Mouse (Mus musculus) cerebellum, adult 11-12 months (tissue): ENCODE measurements around the gene Kif2a.
A peak's percentile ranks its signal among the peaks of the same experiment; 100 is the strongest.
"Not testable (repeated sequence)": the region's sequence is repeated elsewhere in the genome, so short reads cannot be mapped to it uniquely, and the experiment has no call there.

Experiments used
- DNase-seq: peaks from one replicate; pipeline ENCODE4 v3.0.0; 2022

Gene Kif2a

DNA sequence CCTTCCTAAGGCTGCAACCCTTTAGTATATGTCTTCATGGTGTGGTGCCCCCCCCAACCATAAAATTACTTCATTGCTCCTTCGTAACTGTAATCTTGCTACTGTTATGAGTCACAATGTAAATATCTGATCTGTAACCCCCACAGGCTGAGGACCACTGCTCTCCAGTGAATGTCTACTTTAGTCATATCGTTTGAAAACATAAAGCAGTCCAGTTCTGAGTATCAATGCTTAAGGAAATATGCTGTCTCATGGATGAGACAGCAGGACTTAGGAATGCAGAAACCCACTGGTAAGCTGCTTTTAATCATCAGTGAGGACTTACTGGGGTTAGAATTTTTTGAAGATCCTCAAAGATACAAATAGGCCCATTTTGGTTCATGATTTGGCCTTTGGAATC, 2.5 kb downstream of the Kif2a start:
- no peak for DNase-seq

GRCm38 (mm10) chr13:107013926-107014325, 8.0 kb downstream of the Kif2a start:
- DNase-seq = no peak

- no peak for DNase-seq
Observed at GRCm38 (mm10) chr13:107011618-107012017, 10.3 kb downstream of the Kif2a start.

DNA sequence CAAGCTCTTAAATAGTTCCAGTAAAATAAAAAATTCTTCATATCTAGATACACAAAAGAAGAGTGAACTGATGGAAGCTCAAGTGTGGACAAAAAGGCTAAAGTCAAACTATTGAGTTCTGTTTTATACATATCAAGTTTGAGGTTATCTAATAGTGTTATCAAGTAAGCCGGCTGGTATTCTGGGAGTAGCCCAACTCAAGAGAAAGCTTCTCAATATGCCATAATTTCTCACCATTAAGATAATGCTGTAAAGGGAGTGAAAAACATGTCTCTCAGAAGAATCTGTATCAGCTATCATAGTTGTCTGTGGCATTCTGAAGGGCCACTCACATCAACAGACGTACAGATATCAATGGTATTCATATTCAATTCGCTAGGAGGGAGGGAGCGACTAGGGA, 13.8 kb downstream of the Kif2a start:
- no peak for DNase-seq

DNA sequence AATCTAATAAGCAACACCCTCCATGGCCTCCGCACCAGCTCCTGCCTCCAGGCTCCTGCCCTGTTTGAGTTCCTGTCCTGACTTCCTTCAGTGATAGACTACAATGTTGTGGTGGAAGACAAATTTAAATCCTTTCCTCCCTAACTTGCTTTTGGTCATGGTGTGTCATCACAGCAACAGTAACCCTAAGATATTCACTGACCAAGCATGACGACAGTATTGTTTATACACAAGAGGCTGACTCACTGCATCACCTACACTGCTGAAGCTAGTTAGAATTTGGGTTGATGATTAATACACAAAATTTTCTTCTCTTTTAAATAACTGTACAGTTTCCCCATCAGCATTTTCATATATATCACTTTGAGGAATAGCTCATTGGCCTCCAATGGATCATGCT, 18.7 kb downstream of the Kif2a start:
- DNase-seq = no peak

- DNase-seq = no peak
Observed at GRCm38 (mm10) chr13:106998671-106999070, 23.3 kb downstream of the Kif2a start.

- peak; percentile 48 for DNase-seq
Observed at GRCm38 (mm10) chr13:106998026-106998425, 23.9 kb downstream of the Kif2a start.

GRCm38 (mm10) chr13:106997557-106997956, 24.4 kb downstream of the Kif2a start:
- DNase-seq = not testable (repeated sequence)

DNA sequence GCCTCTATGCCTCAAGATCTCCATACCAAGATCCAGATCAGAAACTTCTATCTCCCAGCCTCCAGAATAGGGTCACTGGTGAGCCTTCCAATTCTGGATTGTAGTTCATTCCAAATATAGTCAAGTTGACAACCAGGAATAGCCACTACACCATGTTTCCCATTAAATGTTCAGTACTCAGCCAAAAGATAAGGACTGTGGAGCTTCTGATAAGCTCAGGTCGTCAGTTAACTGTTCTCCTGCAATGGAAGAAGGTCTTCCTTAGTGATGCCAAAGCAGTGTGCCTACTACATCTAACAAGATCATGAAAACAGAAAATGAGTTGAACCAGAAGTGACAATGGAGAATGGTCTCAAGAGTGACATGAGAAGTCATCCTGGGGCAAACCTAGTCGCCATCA, 25.0 kb downstream of the Kif2a start:
- no peak for DNase-seq

DNA sequence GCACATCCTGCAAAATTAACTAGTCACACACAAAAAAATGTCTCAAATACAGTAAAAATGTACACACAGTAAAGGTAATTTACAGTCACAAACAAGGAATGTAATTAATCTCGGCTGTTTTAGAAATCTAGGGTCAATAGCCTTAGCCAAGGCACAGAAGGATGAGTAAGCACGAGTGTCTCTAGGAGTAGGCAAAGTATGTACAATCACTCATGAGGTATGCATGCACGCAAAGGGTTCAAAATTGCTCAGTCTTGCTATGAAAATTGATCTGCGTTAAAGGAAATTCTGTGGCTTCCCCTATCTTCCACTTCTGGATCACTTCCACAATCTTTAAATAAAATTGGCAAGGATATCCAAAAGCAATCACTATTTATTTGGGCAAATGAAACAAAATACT, 60.4 kb downstream of the Kif2a start:
- DNase-seq = no peak

DNA sequence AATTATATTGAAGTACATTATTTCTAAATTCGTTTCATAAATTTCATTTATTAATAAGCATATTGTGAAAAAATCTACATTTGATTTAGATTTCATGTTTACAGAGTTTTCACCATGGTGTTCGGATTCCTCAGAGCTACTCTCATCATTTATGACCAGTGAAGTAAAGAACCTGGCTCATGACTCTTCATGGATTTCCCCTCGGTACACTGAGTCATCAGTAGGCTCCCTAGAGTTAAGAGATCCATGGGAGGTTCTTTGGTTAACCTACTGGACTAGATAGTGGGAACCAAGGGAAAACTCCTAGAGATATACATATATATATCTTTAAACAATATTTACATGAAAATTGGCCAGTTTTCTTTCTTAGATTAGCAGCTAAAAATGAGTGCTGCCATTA, 61.4 kb downstream of the Kif2a start:
- DNase-seq = no peak

DNA sequence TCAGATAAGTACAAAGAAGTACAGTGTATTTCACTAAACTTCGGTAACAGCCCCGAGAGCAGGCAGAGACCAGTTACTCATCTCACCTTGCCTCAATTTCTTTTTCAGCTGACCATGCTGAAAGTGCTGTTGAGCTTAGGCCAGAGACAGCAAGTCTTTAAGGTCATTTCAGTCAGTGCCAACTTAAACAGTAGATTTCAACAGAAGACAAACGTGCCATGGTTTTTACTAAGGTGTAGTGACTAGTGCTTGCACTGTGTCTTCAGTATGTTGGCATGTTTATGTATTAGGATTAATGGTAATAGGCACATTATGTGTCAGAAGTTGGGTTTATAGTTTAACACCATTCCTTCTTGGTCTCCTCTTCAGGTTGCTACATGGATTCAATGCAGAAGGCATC, 63.6 kb downstream of the Kif2a start:
- no peak for DNase-seq

GRCm38 (mm10) chr13:106957554-106957953, 64.4 kb downstream of the Kif2a start:
- DNase-seq = no peak

DNA sequence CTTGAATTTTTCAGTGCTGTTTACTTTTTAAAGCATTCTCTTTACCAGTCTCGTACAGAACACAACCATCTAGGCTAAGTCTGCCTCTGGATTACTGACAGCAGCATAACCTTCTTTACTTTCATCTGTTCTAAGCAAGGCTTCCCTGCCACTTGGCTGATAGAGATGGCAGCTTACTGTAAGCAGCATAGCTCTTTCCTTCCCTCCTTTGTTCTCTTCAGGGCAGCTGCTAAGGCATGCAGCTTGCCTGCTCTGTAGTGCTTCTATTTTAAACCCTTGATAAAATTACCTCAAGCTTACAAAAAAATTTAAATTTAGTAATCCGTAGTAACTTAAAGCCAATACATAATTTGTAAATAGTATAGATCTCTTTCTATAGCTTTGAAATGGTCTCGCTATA, 67.0 kb downstream of the Kif2a start:
- no peak for DNase-seq

DNA sequence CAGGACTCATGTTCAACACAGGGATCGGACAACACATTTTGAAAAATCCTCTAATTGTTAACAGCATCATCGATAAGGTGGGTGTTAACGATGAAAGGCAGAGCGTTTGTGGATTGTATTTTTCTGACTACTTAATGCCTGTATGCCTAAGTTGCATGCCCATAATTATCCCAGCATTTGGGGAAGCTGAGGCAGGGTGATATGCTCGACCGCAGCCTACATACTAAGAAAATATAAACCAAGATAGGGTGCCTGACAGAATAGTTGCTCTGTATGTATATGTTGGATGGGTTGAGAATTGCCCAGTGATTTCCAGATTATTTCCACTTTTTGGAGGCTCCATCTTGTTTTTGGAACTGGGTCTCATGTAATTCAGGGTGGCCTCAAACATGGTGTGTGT, 74.3 kb downstream of the Kif2a start:
- no peak for DNase-seq

DNA sequence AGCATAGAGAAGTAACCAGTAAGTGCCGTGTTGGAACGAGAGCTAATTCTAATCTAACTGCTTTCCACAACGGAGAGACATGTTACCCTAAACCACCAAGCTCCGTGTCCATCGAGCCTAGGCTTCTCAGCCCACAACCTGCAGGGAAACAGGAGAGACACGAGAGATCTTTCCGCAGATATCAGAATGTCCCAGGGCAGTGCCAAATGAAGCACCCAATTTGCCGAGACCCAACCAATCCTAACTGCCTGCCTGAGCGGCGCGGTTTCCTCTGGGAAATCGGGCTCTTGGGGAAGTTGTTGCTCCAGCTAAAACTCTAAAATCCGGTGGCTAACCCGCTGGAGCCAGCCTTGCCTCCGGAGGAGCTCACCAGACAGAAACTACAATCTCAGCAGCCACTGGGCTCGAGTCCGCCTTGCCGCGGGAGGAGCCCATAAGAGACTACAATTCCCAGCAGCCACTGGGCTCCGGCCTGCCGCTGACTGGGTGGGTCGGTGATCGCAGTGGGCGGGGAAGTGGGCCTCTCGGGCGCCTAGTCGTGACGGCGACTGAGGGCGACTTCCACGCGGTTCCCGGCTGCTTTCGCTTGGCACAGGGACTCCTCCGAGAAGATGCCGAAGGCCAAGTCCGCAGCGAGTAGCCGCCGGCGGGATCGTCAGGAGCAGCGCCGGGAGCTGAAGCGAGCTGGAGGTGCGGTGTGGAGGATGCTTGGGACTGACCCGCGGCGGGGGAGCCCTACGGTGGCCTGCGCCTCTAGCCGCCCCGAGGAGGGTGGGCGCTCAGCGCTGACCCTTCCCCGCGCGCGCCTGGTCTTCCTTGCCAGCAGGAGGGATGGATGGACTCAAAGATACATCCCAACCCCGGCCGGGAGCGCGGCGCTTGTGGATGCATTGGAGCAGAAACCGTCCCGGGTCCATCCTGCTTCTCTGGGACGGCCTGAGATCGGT, 75.1 kb downstream of the Kif2a start, which contains the start of gene Dimt1:
Gene Dimt1, plus strand, starts transcription at position 534 of the 947 bp plus-strand sequence.
- peak; percentile 94 for DNase-seq

DNA sequence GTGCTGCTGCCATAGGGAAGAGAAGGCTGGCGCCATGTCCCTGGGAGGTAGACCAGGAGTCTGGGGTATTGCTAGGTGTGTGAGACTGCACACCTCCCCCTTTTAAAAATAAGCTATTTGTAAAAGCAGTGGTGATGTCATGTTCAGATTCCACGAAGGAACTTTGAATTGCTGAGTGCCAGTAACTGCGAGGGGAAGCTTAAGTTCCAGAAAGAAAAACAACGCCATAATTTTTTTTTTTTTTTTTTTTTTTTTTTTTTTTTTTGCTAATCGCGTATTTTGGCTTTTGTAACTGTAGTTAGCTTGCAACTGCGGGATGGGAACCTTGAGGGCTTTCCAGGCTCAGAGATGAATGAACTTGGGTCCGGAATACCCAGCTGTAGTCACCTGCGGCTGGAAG, 76.4 kb downstream of the Kif2a start:
- peak; percentile 22 for DNase-seq

- no peak for DNase-seq
Observed at GRCm38 (mm10) chr13:106942721-106943120, 79.2 kb downstream of the Kif2a start.

- no peak for DNase-seq
Observed at GRCm38 (mm10) chr13:106941211-106941976, 80.5 kb downstream of the Kif2a start.

DNA sequence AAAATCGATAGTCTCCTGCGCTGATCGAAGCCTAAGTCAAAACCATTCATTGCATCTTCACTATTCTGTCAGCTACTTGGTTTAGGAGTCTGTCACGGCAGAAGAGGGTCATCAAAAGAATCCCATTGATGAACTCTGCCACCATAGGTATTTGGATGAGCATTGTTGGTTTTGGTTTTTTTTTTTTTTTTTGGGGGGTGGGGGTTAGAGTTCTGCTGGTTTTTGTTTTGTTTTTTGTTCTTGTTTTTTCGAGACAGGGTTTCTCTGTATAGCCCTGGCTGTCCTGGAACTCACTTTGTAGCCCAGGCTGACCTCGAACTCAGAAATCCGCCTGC, 84.8 kb downstream of the Kif2a start:
- no peak for DNase-seq

GRCm38 (mm10) chr13:106936256-106937137, 85.4 kb downstream of the Kif2a start, which contains the start of gene Ipo11:
Ipo11 (minus strand) TSS chr13:106936958.
- peak; percentile 89 for DNase-seq

DNA sequence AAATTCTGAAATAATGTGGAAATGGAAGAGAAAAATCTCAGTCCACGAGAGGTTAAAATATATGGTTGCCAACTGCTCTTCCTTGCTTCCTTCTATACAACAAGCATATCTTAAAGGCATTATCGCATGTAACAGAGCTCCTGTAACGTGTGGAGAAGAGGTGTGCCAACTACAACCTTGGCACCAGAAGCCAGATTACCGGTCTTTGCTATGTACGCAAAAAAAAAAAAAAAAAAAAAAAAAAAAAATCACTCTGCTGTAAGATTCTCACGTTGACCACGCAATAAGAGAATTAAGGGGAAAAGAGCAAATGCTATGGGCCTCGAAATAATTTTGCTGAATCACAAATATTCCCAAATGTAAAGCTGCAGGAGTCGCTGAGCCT, 86.1 kb downstream of the Kif2a start:
- DNase-seq = no peak

DNA sequence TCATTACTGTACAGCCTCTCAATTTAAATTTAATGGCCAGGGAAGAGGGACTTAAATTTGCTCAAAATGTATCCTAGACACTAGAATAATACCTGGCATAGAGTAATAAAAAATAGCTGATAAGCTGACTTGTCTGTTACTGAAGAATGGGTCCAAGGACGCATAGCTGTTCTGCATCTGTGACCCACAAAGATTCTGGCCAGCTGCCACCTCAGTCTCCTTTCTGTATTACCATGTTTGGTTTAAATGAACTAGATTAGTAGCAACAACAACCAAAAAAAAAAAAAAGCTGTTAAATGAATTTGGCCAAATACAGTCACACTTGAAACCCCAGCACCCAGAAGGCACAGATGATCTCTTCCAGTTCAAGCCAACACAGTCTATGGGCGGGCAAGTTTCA, 92.7 kb downstream of the Kif2a start:
- DNase-seq = no peak
